Mouse (Mus musculus): Measurements from ENCODE around the gene Ckb.

DNA sequence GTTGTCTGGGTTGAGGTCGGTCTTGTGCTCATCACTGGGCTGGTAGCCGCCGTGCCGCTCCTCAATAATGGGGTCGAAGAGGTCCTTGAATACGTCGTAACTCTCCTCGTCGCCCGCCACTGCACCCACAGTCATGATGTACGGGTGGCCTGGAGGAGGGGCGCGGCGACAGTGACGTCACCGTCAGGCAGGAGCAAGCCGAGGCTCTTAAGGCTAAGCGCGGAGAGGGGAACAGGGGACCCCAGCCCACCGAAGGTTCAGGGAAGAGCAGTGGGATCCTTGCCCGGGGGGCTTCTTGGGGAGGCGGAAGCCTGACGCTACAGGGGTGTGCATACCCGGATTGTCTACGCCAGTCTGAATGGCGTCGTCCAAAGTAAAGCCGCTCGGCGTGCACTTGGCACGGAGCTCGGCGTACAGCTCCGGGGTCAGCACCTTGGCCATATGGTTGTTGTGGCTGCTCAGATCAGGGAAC, 671 bp downstream of the Ckb start:
- TF ChIP-seq CTCF (IDR thresholded peaks at IDR 0.05 in 2 of 3, conservative IDR thresholded peaks at IDR 0.05 in 1 of 3; ENCODE audit: control insufficient read depth in 1 of 3, insufficient read depth in 1 of 3, low read depth in 2 of 3, low read length in 3 of 3, poor library complexity in 1 of 3, severe bottlenecking in 1 of 3) = no peak
- TF ChIP-seq ZC3H11A (IDR thresholded peaks at IDR 0.05; ENCODE audit: low read depth, low read length) = no peak
- TF ChIP-seq ETS1 (IDR thresholded peaks at IDR 0.05; ENCODE audit: low read depth, low read length) = no peak
